Mouse (Mus musculus) MEL (cell line): ENCODE data around the gene Ccl17. TPM values are rescaled to one million over a fixed set of nuclear protein-coding genes. Genes with fewer than 3 reads are reported as not detected.

ENCODE experiments used
- DNase-seq: peaks from one replicate; pipeline ENCODE4 v3.0.0; 2011; ENCODE audit warnings: low read depth, low spot score
- H3K27ac ChIP-seq: 2 replicates; pipeline ENCODE4 v1.5.1; 2012; ENCODE audit warnings: low read depth, mild to moderate bottlenecking, control low read depth, low read length, moderate library complexity; ENCODE audit not compliant: control insufficient read depth
- H3K27me3 ChIP-seq, 2 experiments: fragments of 150-350 bp in 1 of 2; sonication (generic) in 1 of 2; 2 replicates each; pipeline ENCODE4 v1.6.1; 2012; ENCODE audit warnings: low read length in 2 of 2, mild to moderate bottlenecking in 2 of 2, improper control_type of control experiment in 1 of 2, moderate library complexity in 1 of 2; ENCODE audit not compliant: insufficient read depth in 2 of 2, control insufficient read depth in 1 of 2
- H3K36me3 ChIP-seq, 2 experiments: 2 replicates each; pipeline ENCODE4 v1.6.1; 2012 to 2014; ENCODE audit warnings: low read length in 2 of 2, improper control_type of control experiment in 1 of 2, inconsistent platforms in 1 of 2, mild to moderate bottlenecking in 1 of 2; ENCODE audit not compliant: insufficient read depth in 2 of 2, control insufficient read depth in 1 of 2
- H3K4me1 ChIP-seq, 2 experiments: fragments of 150-350 bp in 1 of 2; sonication (generic) in 1 of 2; 2 replicates each; pipeline ENCODE4 v1.6.1; 2012; ENCODE audit warnings: low read length in 2 of 2, improper control_type of control experiment in 1 of 2, mild to moderate bottlenecking in 1 of 2; ENCODE audit not compliant: insufficient read depth in 2 of 2, control insufficient read depth in 1 of 2
- H3K4me3 ChIP-seq, 2 experiments: fragments of 150-350 bp in 1 of 2; sonication (generic) in 1 of 2; 2 replicates each; pipeline ENCODE4 v1.5.1; 2012; ENCODE audit warnings: low read depth in 2 of 2, low read length in 2 of 2, mild to moderate bottlenecking in 2 of 2, moderate library complexity in 2 of 2, control low read depth in 1 of 2, improper control_type of control experiment in 1 of 2; ENCODE audit not compliant: control insufficient read depth in 1 of 2, insufficient read depth in 1 of 2
- H3K79me2 ChIP-seq: 2 replicates; pipeline ENCODE4 v1.6.1; 2012; ENCODE audit warnings: mild to moderate bottlenecking, low read length, moderate library complexity; ENCODE audit not compliant: control insufficient read depth, poor library complexity, insufficient read depth
- H3K9ac ChIP-seq: 2 replicates; pipeline ENCODE4 v1.6.1; 2012; ENCODE audit warnings: low read depth, mild to moderate bottlenecking, control low read depth, low read length, moderate library complexity; ENCODE audit not compliant: control insufficient read depth, poor library complexity, severe bottlenecking
- H3K9me3 ChIP-seq: fragments of 150-350 bp; sonication (generic); replicated peaks from 2 replicates; pipeline ENCODE4 v1.6.1; 2012; ENCODE audit warnings: mild to moderate bottlenecking, low read length, improper control_type of control experiment, moderate library complexity; ENCODE audit not compliant: insufficient read depth
- BHLHE40 ChIP-seq: IDR thresholded peaks from 2 replicates; pipeline ENCODE4 v1.6.1; 2012; ENCODE audit warnings: low read depth, mild to moderate bottlenecking, inconsistent platforms, low read length, improper control_type of control experiment, borderline replicate concordance
- CHD1 ChIP-seq: IDR thresholded peaks from 2 replicates; pipeline ENCODE4 v1.6.1; 2012; ENCODE audit warnings: low read depth, mild to moderate bottlenecking, inconsistent platforms, low read length, improper control_type of control experiment
- CTCF ChIP-seq, 3 experiments: IDR thresholded peaks in 2 of 3; conservative IDR thresholded peaks in 1 of 3; 2 replicates each; pipeline ENCODE4 v1.5.1; 2011 to 2012; ENCODE audit warnings: low read length in 3 of 3, low read depth in 2 of 3, mild to moderate bottlenecking in 2 of 3, improper control_type of control experiment in 1 of 3, inconsistent platforms in 1 of 3, mixed read lengths in 1 of 3, moderate library complexity in 1 of 3; ENCODE audit not compliant: control insufficient read depth in 1 of 3, insufficient read depth in 1 of 3, poor library complexity in 1 of 3, severe bottlenecking in 1 of 3
- EP300 ChIP-seq, 2 experiments: IDR thresholded peaks; 2 replicates each; pipeline ENCODE4 v1.6.1; 2011; ENCODE audit warnings: improper control_type of control experiment in 2 of 2, low read length in 2 of 2, low read depth in 1 of 2, mild to moderate bottlenecking in 1 of 2
- ETS1 ChIP-seq: IDR thresholded peaks from 2 replicates; pipeline ENCODE4 v1.6.1; 2012; ENCODE audit warnings: low read depth, mild to moderate bottlenecking, inconsistent platforms, low read length, improper control_type of control experiment, moderate library complexity
- GABPA ChIP-seq: IDR thresholded peaks from 2 replicates; pipeline ENCODE4 v1.6.1; 2012; ENCODE audit warnings: low read depth, mild to moderate bottlenecking, inconsistent platforms, low read length, improper control_type of control experiment, moderate library complexity
- HCFC1 ChIP-seq: IDR thresholded peaks from 2 replicates; pipeline ENCODE4 v1.6.1; 2012; ENCODE audit warnings: low read depth, mild to moderate bottlenecking, inconsistent platforms, low read length, improper control_type of control experiment, moderate library complexity
- JUND ChIP-seq: IDR thresholded peaks from 2 replicates; pipeline ENCODE4 v1.6.1; 2011; ENCODE audit warnings: low read depth, mild to moderate bottlenecking, improper control_type of control experiment, low read length
- KAT2A ChIP-seq: conservative IDR thresholded peaks from 2 replicates; pipeline ENCODE4 v1.6.1; 2012; ENCODE audit warnings: low read depth, low read length, improper control_type of control experiment, inconsistent platforms
- MEF2A ChIP-seq: IDR thresholded peaks from 2 replicates; pipeline ENCODE4 v1.6.1; 2014; ENCODE audit warnings: low read depth, mild to moderate bottlenecking, inconsistent platforms, low read length, improper control_type of control experiment; ENCODE audit not compliant: poor library complexity, insufficient replicate concordance, severe bottlenecking; ENCODE audit errors: extremely low read depth
- MYB ChIP-seq: IDR thresholded peaks from 2 replicates; pipeline ENCODE4 v1.6.1; 2011; ENCODE audit warnings: mild to moderate bottlenecking, low read depth, low read length, improper control_type of control experiment
- MYC ChIP-seq: IDR thresholded peaks from 2 replicates; pipeline ENCODE4 v1.6.1; 2011; ENCODE audit warnings: low read depth, mild to moderate bottlenecking, low read length, improper control_type of control experiment, moderate library complexity
- NELFE ChIP-seq: IDR thresholded peaks from 2 replicates; pipeline ENCODE4 v1.6.1; 2011; ENCODE audit warnings: low read depth, low read length, improper control_type of control experiment
- POLR2AphosphoS5 ChIP-seq: IDR thresholded peaks from 2 replicates; pipeline ENCODE4 v1.6.1; 2012; ENCODE audit warnings: low read depth, borderline replicate concordance, mild to moderate bottlenecking, inconsistent platforms, low read length, moderate library complexity, mixed read lengths
- RCOR1 ChIP-seq: IDR thresholded peaks from 2 replicates; pipeline ENCODE4 v1.6.1; 2012; ENCODE audit warnings: low read depth, mild to moderate bottlenecking, inconsistent platforms, low read length, improper control_type of control experiment
- SIN3A ChIP-seq: IDR thresholded peaks from 2 replicates; pipeline ENCODE4 v1.6.1; 2012; ENCODE audit warnings: low read length, improper control_type of control experiment, inconsistent platforms
- TAL1 ChIP-seq: IDR thresholded peaks from 2 replicates; pipeline ENCODE4 v1.6.1; 2012; ENCODE audit warnings: mild to moderate bottlenecking, inconsistent platforms, low read length, moderate library complexity, mixed read lengths
- UBTF ChIP-seq: IDR thresholded peaks from 2 replicates; pipeline ENCODE4 v1.6.1; 2012; ENCODE audit warnings: low read depth, mild to moderate bottlenecking, inconsistent platforms, low read length, improper control_type of control experiment, moderate library complexity, borderline replicate concordance; ENCODE audit not compliant: insufficient read depth
- USF1 ChIP-seq: IDR thresholded peaks from 2 replicates; pipeline ENCODE4 v1.6.1; 2014; ENCODE audit warnings: low read depth, mild to moderate bottlenecking, inconsistent platforms, low read length, improper control_type of control experiment, moderate library complexity
- USF2 ChIP-seq, 2 experiments: IDR thresholded peaks; 2 replicates each; pipeline ENCODE4 v1.6.1; 2011 to 2012; ENCODE audit warnings: improper control_type of control experiment in 2 of 2, low read length in 2 of 2, borderline replicate concordance in 1 of 2, inconsistent platforms in 1 of 2, low read depth in 1 of 2, mild to moderate bottlenecking in 1 of 2; ENCODE audit not compliant: insufficient read depth in 1 of 2
- ZC3H11A ChIP-seq: IDR thresholded peaks from 2 replicates; pipeline ENCODE4 v1.6.1; 2012; ENCODE audit warnings: low read depth, mild to moderate bottlenecking, inconsistent platforms, low read length, improper control_type of control experiment
- ZMIZ1 ChIP-seq: IDR thresholded peaks from 2 replicates; pipeline ENCODE4 v1.6.1; 2012; ENCODE audit warnings: low read depth, mild to moderate bottlenecking, inconsistent platforms, low read length, improper control_type of control experiment, moderate library complexity
- polyA plus RNA-seq, 2 experiments: library from polyadenylated mRNA; stranded (reverse) in 1 of 2; unstranded in 1 of 2; fragments of >175 nt in 1 of 2; fragments of >200 nt in 1 of 2; gene quantifications; 2 replicates each; pipeline versions ENCODE4 v1.2.1 to v1.2.4; 2012; ENCODE audit warnings: low replicate concordance in 2 of 2, low read depth in 1 of 2; ENCODE audit not compliant: insufficient read length in 2 of 2, insufficient read depth in 1 of 2, missing spikeins in 1 of 2
- total RNA-seq: library from RNA; depleted of rRNA; stranded (reverse); fragments of 300-350 nt; gene quantifications from 2 replicates; pipeline ENCODE4 v1.2.3, GENCODE M21; 2012

The Ccl17 gene
- total and polyA plus RNA-seq, 3 experiments = 0.43 TPM; not detected in 2

- no peak for TF ChIP-seq ZC3H11A
- H3K9ac ChIP-seq = no peak overlapping the region
- no peaks in the 10 kb centered on the region for H3K4me1 ChIP-seq
- H3K9me3 ChIP-seq = no peaks in the 10 kb centered on the region
- no peak overlapping the region for H3K27ac ChIP-seq
- no peak overlapping the region for H3K4me3 ChIP-seq
- no peaks in the 10 kb centered on the region for H3K36me3 ChIP-seq
- no peak for DNase-seq
- no peaks in the 10 kb centered on the region for H3K79me2 ChIP-seq
- H3K27me3 ChIP-seq = no peaks in the 10 kb centered on the region
Measured at GRCm38 (mm10) chr8:94778895-94779533, 31.2 kb upstream of the Ccl17 start.

GRCm38 (mm10) chr8:94779534-94780294 lies 30.5 kb upstream of the Ccl17 start:
- H3K27ac ChIP-seq = no peak overlapping the region
- H3K9ac ChIP-seq = no peak overlapping the region
- H3K4me3 ChIP-seq = no peak overlapping the region
- no peaks in the 10 kb centered on the region for H3K36me3 ChIP-seq
- no peak for DNase-seq
- H3K27me3 ChIP-seq = no peaks in the 10 kb centered on the region
- H3K9me3 ChIP-seq = no peaks in the 10 kb centered on the region
- no peak for TF ChIP-seq EP300 (IDR thresholded peaks at IDR 0.05; ENCODE audit: low read depth in 1 of 2, low read length in 2 of 2)
- TF ChIP-seq JUND = no peak
- TF ChIP-seq CTCF (IDR thresholded peaks at IDR 0.05 in 2 of 3, conservative IDR thresholded peaks at IDR 0.05 in 1 of 3; ENCODE audit: control insufficient read depth in 1 of 3, insufficient read depth in 1 of 3, low read depth in 2 of 3, low read length in 3 of 3, poor library complexity in 1 of 3, severe bottlenecking in 1 of 3) = no peak
- TF ChIP-seq ZMIZ1 = no peak
- TF ChIP-seq POLR2AphosphoS5 = no peak
- no peak for TF ChIP-seq BHLHE40
- TF ChIP-seq KAT2A = no peak
- TF ChIP-seq ETS1 = no peak
- TF ChIP-seq MYC = no peak
- no peak for TF ChIP-seq MYB
- no peaks in the 10 kb centered on the region for H3K4me1 ChIP-seq
- H3K79me2 ChIP-seq = no peaks in the 10 kb centered on the region

GRCm38 (mm10) chr8:94780491-94781154 lies 29.6 kb upstream of the Ccl17 start:
- H3K9ac ChIP-seq = no peak overlapping the region
- TF ChIP-seq TAL1 = no peak
- TF ChIP-seq MEF2A = no peak
- TF ChIP-seq UBTF = no peak
- TF ChIP-seq NELFE = no peak
- no peak for TF ChIP-seq HCFC1
- TF ChIP-seq USF1 = no peak
- TF ChIP-seq SIN3A = no peak
- TF ChIP-seq ETS1 = no peak
- no peak for TF ChIP-seq USF2 (IDR thresholded peaks at IDR 0.05; ENCODE audit: borderline replicate concordance in 1 of 2, insufficient read depth in 1 of 2, low read depth in 1 of 2, low read length in 2 of 2)
- TF ChIP-seq CHD1 = no peak
- TF ChIP-seq RCOR1 = no peak
- TF ChIP-seq MYC = no peak
- no peak for TF ChIP-seq GABPA
- no peak for TF ChIP-seq ZC3H11A

More at GRCm38 (mm10) chr8:94780491-94781154, 29.6 kb upstream of the Ccl17 start:
- Histone ChIP-seq H3K27me3 (no peaks in the 10 kb centered on the region), H3K4me1 (no peaks in the 10 kb centered on the region), H3K9me3 (no peaks in the 10 kb centered on the region), H3K27ac (no peak overlapping the region), H3K36me3 (no peaks in the 10 kb centered on the region), H3K79me2 (no peaks in the 10 kb centered on the region), H3K4me3 (no peak overlapping the region)
- DNase-seq = no peak
